Mouse (Mus musculus) heart, postnatal 0 days (tissue): ENCODE data around the gene Bloc1s3. TPM values are rescaled to one million over a fixed set of nuclear protein-coding genes. Genes with fewer than 3 reads are reported as not detected.

ENCODE experiments used
- ATAC-seq: fragments of 200-750 bp; cut with Nextera tagmentation; 2 replicates; pipeline ENCODE4 v1.8.0; 2017; ENCODE audit warnings: low read depth, moderate number of reproducible peaks, moderate library complexity; ENCODE audit not compliant: insufficient read depth
- DNase-seq: peaks from one replicate; pipeline ENCODE4 v3.0.0-alpha.2; 2016; ENCODE audit warnings: low spot score
- H3K27ac ChIP-seq: fragments of 300-500 bp; sonication (generic); 2 replicates; pipeline ENCODE4 v1.5.1; 2014; ENCODE audit warnings: low read depth, mild to moderate bottlenecking
- H3K27me3 ChIP-seq: fragments of 300-500 bp; sonication (generic); 2 replicates; pipeline ENCODE4 v1.6.1; 2014; ENCODE audit warnings: low read length, mixed read lengths; ENCODE audit not compliant: control insufficient read depth, insufficient read depth
- H3K36me3 ChIP-seq: fragments of 300-500 bp; sonication (generic); replicated peaks from 2 replicates; pipeline ENCODE4 v1.6.1; 2014; ENCODE audit warnings: low read length, mixed read lengths; ENCODE audit not compliant: control insufficient read depth, insufficient read depth
- H3K4me1 ChIP-seq: fragments of 300-500 bp; sonication (generic); 2 replicates; pipeline ENCODE4 v1.6.1; 2014; ENCODE audit warnings: antibody characterized with exemption; ENCODE audit not compliant: control insufficient read depth, insufficient read depth
- H3K4me2 ChIP-seq: fragments of 300-500 bp; sonication (generic); 2 replicates; pipeline ENCODE4 v1.6.1; 2014; ENCODE audit warnings: low read depth, mild to moderate bottlenecking, low read length, moderate library complexity
- H3K4me3 ChIP-seq: fragments of 300-500 bp; sonication (generic); 2 replicates; pipeline ENCODE4 v1.5.1; 2014; ENCODE audit warnings: low read depth, low read length
- H3K9ac ChIP-seq: fragments of 300-500 bp; sonication (generic); replicated peaks from 2 replicates; pipeline ENCODE4 v1.6.1; 2014; ENCODE audit warnings: low read depth, low read length, mixed read lengths
- H3K9me3 ChIP-seq: fragments of 300-500 bp; sonication (generic); replicated peaks from 2 replicates; pipeline ENCODE4 v1.6.1; 2016; ENCODE audit warnings: low read length; ENCODE audit not compliant: control insufficient read depth
- CTCF ChIP-seq: IDR thresholded peaks from 2 replicates; pipeline ENCODE4 v1.5.1; 2016; ENCODE audit warnings: antibody characterized with exemption, control low read depth, low read depth
- EP300 ChIP-seq: IDR thresholded peaks from 2 replicates; pipeline ENCODE4 v1.6.1; 2016; ENCODE audit warnings: antibody characterized with exemption, low read depth
- WGBS: fragments of 180-500 bp; shearing (Covaris S2); extraction: QIAGEN DNeasy Blood & Tissue Kit; methylation state at CpG from one replicate; pipeline ENCODE4 v1.1.7; 2014; 5-methylcytosine and 5-hydroxymethylcytosine counted together
- polyA plus RNA-seq: library from polyadenylated mRNA; unstranded; fragments of >200 nt; fragmentation: Nextera tagmentation; extraction: Ambion mirVana; gene quantifications from 2 replicates; pipeline ENCODE4 v1.2.1, GENCODE M21; 2015
- total RNA-seq: library from RNA; depleted of rRNA; stranded (reverse); fragments of >200 nt; gene quantifications from 2 replicates; pipeline ENCODE4 v1.2.3, GENCODE M21; 2014; ENCODE audit warnings: low replicate concordance; rRNA removed

Bloc1s3 gene
- total RNA-seq (9.3 and 11.9 TPM in 2 replicates), polyA plus RNA-seq (1.2 TPM in 2 replicates)

- Histone ChIP-seq H3K4me1 (peaks cover 17% of the 10 kb centered on the region; the same call in 1 of the 2 replicates), H3K4me3 (peak within 1 kb of the TSS; percentile 62), H3K9me3 (no peaks in the 10 kb centered on the region), H3K27me3 (no peaks in the 10 kb centered on the region), H3K9ac (peak within 1 kb of the TSS; percentile 61), H3K36me3 (no peaks in the 10 kb centered on the region), H3K27ac (peak within 1 kb of the TSS; percentile 76), H3K4me2 (peak within 1 kb of the TSS; percentile 76)
- DNase-seq (peak; percentile 93), ATAC-seq (peak; percentile 95)
- WGBS: under 1% methylated on average over 56 of the region's 56 CpGs
- TF ChIP-seq CTCF (no peak), EP300 (peak; percentile 2; the same call in 1 of the 2 replicates)
These were observed at the start of gene Bloc1s3, which contains the start of gene Trappc6a for GRCm38 (mm10) chr7:19508150-19508923. TSS of gene Bloc1s3 (minus strand) at chr7:19508367. TSS of gene Trappc6a (plus strand) at chr7:19508395.

GRCm38 (mm10) chr7:19557086-19557485 lies 48.9 kb upstream of the Bloc1s3 start:
- no peak for DNase-seq
- Histone ChIP-seq H3K36me3 (peaks cover 8% of the 10 kb centered on the region; the same call in 1 of the 2 replicates), H3K27me3 (no peaks in the 10 kb centered on the region), H3K4me2 (no peak overlapping the region), H3K27ac (peak overlapping the region; percentile 50), H3K4me3 (no peak overlapping the region), H3K9ac (peak overlapping the region; percentile 29; the same call in 1 of the 2 replicates), H3K4me1 (peaks cover 37% of the 10 kb centered on the region), H3K9me3 (no peaks in the 10 kb centered on the region)
- TF ChIP-seq CTCF (no peak), EP300 (no peak)
- ATAC-seq: no peak
- 67% methylated on average over 2 of the region's 2 CpGs for WGBS

- WGBS: 82% methylated on average over 1 of the region's 1 CpGs
These were observed 46.0 kb upstream of the Bloc1s3 start for GRCm38 (mm10) chr7:19554168-19554567.

GRCm38 (mm10) chr7:19552443-19552842 lies 44.3 kb upstream of the Bloc1s3 start:
- WGBS: 61% methylated on average over 2 of the region's 2 CpGs
- no peaks in the 10 kb centered on the region for H3K27me3 ChIP-seq
- no peak overlapping the region for H3K4me2 ChIP-seq
- ATAC-seq (no peak), DNase-seq (no peak)
- H3K36me3 ChIP-seq: peaks cover 8% of the 10 kb centered on the region; the same call in 1 of the 2 replicates
- no peak overlapping the region for H3K9ac ChIP-seq
- H3K27ac ChIP-seq: no peak overlapping the region
- H3K9me3 ChIP-seq: no peaks in the 10 kb centered on the region
- TF ChIP-seq EP300 (no peak), CTCF (no peak)
- no peak overlapping the region for H3K4me3 ChIP-seq
- peaks cover 11% of the 10 kb centered on the region for H3K4me1 ChIP-seq

More at GRCm38 (mm10) chr7:19554168-19554567, 46.0 kb upstream of the Bloc1s3 start:
- ATAC-seq: no peak
- H3K4me2 ChIP-seq: no peak overlapping the region
- H3K4me3 ChIP-seq: no peak overlapping the region
- H3K27me3 ChIP-seq: no peaks in the 10 kb centered on the region
- peaks cover 8% of the 10 kb centered on the region; the same call in 1 of the 2 replicates for H3K36me3 ChIP-seq
- TF ChIP-seq EP300 (no peak), CTCF (no peak)
- no peak overlapping the region; the same call in 1 of the 2 replicates for H3K9ac ChIP-seq
- no peak overlapping the region for H3K27ac ChIP-seq
- no peak for DNase-seq
- no peaks in the 10 kb centered on the region for H3K9me3 ChIP-seq
- H3K4me1 ChIP-seq: peaks cover 20% of the 10 kb centered on the region

- Histone ChIP-seq H3K9ac (no peak overlapping the region), H3K4me1 (peaks cover 3% of the 10 kb centered on the region), H3K27me3 (no peaks in the 10 kb centered on the region), H3K4me2 (no peak overlapping the region), H3K36me3 (peaks cover 8% of the 10 kb centered on the region; the same call in 1 of the 2 replicates), H3K4me3 (no peak overlapping the region), H3K9me3 (no peaks in the 10 kb centered on the region), H3K27ac (no peak overlapping the region)
- ATAC-seq (no peak), DNase-seq (no peak)
- 89% methylated on average over 5 of the region's 5 CpGs for WGBS
- TF ChIP-seq EP300 (no peak), CTCF (no peak)
These were observed 43.5 kb upstream of the Bloc1s3 start for GRCm38 (mm10) chr7:19551634-19552033.
